8 mouse cellular contexts compared by ENCODE assay signal in the genomic region with DNA sequence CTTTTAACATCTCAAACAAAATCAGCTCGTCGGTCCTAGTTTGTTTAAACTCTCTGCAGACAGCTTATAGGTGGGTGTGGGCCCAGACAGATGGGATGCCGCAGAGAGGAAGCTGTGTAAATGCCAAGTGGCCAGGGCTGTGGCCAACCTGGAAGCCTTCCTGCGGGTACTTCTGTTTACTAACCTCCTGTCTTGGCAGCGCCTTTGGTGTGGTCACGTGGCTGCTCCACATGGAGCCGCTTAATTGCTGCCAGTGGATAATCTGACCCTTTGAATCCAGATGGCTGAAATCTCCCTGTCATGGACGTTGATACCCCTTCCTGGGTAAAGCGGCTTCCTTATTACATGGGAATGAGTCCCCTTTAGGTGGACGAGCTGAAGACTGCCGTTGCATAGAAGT.
A peak's percentile ranks its signal among the peaks of the same experiment; 100 is the strongest.
DNase-seq lines count a peak whose midpoint lies in the region.

No protein-coding gene starts in this region.

- peak; percentile 2 for DNase-seq in gastrocnemius, adult 18-20 months (ENCODE audit: low spot score)
- DNase-seq in gastrocnemius, postnatal 25 days, result no peak
- DNase-seq in right cerebral cortex, adult 2 months (ENCODE audit: low spot score in 2 of 2), result peak; percentile 41 to 47
- no peak for DNase-seq in right cerebral cortex, postnatal 4 days
- peak; percentile 48 to 51 for DNase-seq in layer of hippocampus, postnatal 10 days (ENCODE audit: low spot score in 2 of 2)
- DNase-seq in testis, postnatal 14 days (ENCODE audit: low spot score), result no peak
- no peak for DNase-seq in neural tube, embryonic 10.5 days (ENCODE audit: extremely low spot score, low spot score)
- DNase-seq in adrenal gland, adult 8-10 months, result no peak

Comparison
In these comparisons a context has a peak if more than half of its experiments do, and no peak if none do; other contexts are left out.
1. DNase-seq: peak in gastrocnemius, adult 18-20 months (single experiment), right cerebral cortex, adult 2 months (2 of 2) and layer of hippocampus, postnatal 10 days (2 of 2); none in gastrocnemius, postnatal 25 days (single experiment), right cerebral cortex, postnatal 4 days (single experiment), testis, postnatal 14 days (single experiment), neural tube, embryonic 10.5 days (single experiment) and adrenal gland, adult 8-10 months (single experiment).